Mouse (Mus musculus) liver, adult 2 months (tissue): Measurements from ENCODE around the gene Rhoq. TPM values are rescaled to one million over a fixed set of nuclear protein-coding genes. Genes with fewer than 3 reads are reported as not detected.

Experiments
- DNase-seq: peaks from one replicate; pipeline ENCODE4 v3.0.0-alpha.2; 2011; ENCODE audit warnings: low read depth, low spot score; ENCODE audit errors: extremely low read depth
- H3K27ac ChIP-seq: fragments of 200-500 bp; replicated peaks from 2 replicates; pipeline ENCODE4 v1.5.1; 2012; ENCODE audit warnings: low read depth, mild to moderate bottlenecking, control low read depth, inconsistent platforms, low read length; ENCODE audit not compliant: insufficient read depth
- H3K27me3 ChIP-seq: fragments of 200-500 bp; 2 replicates; pipeline ENCODE4 v1.6.1; 2012; ENCODE audit warnings: mild to moderate bottlenecking, moderate library complexity, low read length, inconsistent platforms; ENCODE audit not compliant: control insufficient read depth, insufficient read depth
- H3K36me3 ChIP-seq: fragments of 200-500 bp; 2 replicates; pipeline ENCODE4 v1.6.1; 2012; ENCODE audit warnings: low read length, inconsistent platforms; ENCODE audit not compliant: control insufficient read depth, insufficient read depth
- H3K4me1 ChIP-seq: fragments of 200-500 bp; 2 replicates; pipeline ENCODE4 v1.6.1; 2011; ENCODE audit warnings: low read length; ENCODE audit not compliant: control insufficient read depth, insufficient read depth
- H3K4me3 ChIP-seq: fragments of 200-500 bp; 2 replicates; pipeline ENCODE4 v1.5.1; 2011; ENCODE audit warnings: low read depth, mild to moderate bottlenecking, control low read depth, low read length, moderate library complexity; ENCODE audit not compliant: insufficient read depth
- H3K79me2 ChIP-seq: fragments of 200-500 bp; 2 replicates; pipeline ENCODE4 v1.6.1; 2012; ENCODE audit warnings: inconsistent platforms, mild to moderate bottlenecking, low read length, moderate library complexity; ENCODE audit not compliant: control insufficient read depth, insufficient read depth
- H3K9ac ChIP-seq: fragments of 200-500 bp; 2 replicates; pipeline ENCODE4 v1.6.1; 2012; ENCODE audit warnings: low read depth, mild to moderate bottlenecking, control low read depth, inconsistent platforms, low read length
- CTCF ChIP-seq: fragments of 200-500 bp; IDR thresholded peaks from 2 replicates; pipeline ENCODE4 v1.5.1; 2011; ENCODE audit warnings: low read depth, low read length, control low read depth
- POLR2A ChIP-seq: fragments of 200-500 bp; IDR thresholded peaks from 2 replicates; pipeline ENCODE4 v1.6.1; 2011; ENCODE audit warnings: low read length, control low read depth; ENCODE audit not compliant: insufficient read depth; ENCODE audit errors: extremely low read depth
- WGBS: fragments of 180-500 bp; shearing (Covaris S2); methylation state at CpG from one replicate; pipeline ENCODE4 v1.1.7; 2018; 5-methylcytosine and 5-hydroxymethylcytosine counted together
- polyA plus RNA-seq: library from polyadenylated mRNA; depleted of rRNA; stranded (reverse); fragments of >200 nt; gene quantifications from 2 replicates; pipeline ENCODE4 v1.2.3, GENCODE M21; 2012; rRNA removed
- total RNA-seq: library from RNA; depleted of rRNA; stranded (reverse); fragments of >200 nt; gene quantifications from 2 replicates; pipeline ENCODE4 v1.2.3, GENCODE M21; 2014; rRNA removed

The Rhoq gene
- total and polyA plus RNA-seq, 2 experiments = 3.2 to 5.2 TPM

DNA sequence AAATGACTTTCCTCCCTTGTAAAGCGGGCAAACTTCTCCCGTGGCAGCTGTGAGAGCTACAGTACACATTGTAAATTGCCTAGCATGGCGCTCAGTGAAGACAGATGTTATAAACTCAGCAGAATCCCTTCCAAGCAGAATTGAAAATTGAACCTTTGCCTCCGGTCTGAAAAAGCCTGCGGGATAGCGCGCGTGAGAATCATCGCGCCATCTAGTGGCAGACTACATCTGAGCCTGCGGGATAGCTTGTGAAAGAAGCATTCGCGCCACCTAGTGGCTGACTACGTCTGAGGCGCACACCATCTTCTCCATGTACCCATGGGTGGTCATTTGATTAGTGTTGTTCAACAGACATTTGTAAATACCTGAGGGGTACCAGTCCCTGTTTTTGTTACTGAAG lies 81.5 kb downstream of the Rhoq start:
- H3K4me1 ChIP-seq = no peaks in the 10 kb centered on the region
- H3K79me2 ChIP-seq = no peaks in the 10 kb centered on the region
- 3% methylated on average over 15 of the region's 15 CpGs for WGBS
- no peak overlapping the region for H3K27ac ChIP-seq
- no peak overlapping the region for H3K9ac ChIP-seq
- no peak overlapping the region for H3K4me3 ChIP-seq
- peak; percentile 80 for DNase-seq
- no peak for TF ChIP-seq POLR2A
- TF ChIP-seq CTCF = peak; percentile 100
- no peaks in the 10 kb centered on the region for H3K36me3 ChIP-seq
- no peaks in the 10 kb centered on the region for H3K27me3 ChIP-seq

DNA sequence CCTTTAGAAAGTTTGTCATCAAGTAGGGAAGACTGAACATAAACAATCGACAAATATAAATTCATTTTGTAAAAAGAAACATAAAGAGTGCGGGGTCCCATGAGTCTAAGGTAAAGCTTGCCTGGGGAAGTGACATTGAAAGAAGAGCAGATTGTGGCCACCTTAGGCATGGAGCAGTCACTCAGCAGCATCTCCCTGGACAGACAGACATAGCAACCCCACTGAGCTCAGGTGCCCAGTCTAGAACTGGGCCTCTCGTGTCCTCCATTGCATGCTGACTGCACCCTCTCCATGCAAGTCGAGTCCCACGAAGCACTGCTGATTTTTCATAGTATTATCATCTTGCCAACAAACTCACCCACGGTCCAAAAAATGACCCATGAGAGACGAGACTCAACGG lies 81.9 kb downstream of the Rhoq start:
- no peaks in the 10 kb centered on the region for H3K79me2 ChIP-seq
- no peak overlapping the region for H3K4me3 ChIP-seq
- no peak overlapping the region for H3K9ac ChIP-seq
- WGBS = 77% methylated on average over 8 of the region's 8 CpGs
- no peak overlapping the region for H3K27ac ChIP-seq
- no peaks in the 10 kb centered on the region for H3K27me3 ChIP-seq
- DNase-seq = no peak
- TF ChIP-seq POLR2A (no peak), CTCF (no peak)
- no peaks in the 10 kb centered on the region for H3K36me3 ChIP-seq
- H3K4me1 ChIP-seq = no peaks in the 10 kb centered on the region

Other genes with a start within 250 kb of the Rhoq start
- 41.3 and 59.0 TPM in 2 replicates for gene Epas1, start 209.4 kb upstream of the Rhoq start, total RNA-seq
- 34.8 and 39.4 TPM in 2 replicates for gene Epas1, start 209.4 kb upstream of the Rhoq start, polyA plus RNA-seq
- gene Tmem247, start 45.7 kb upstream of the Rhoq start, total RNA-seq = not detected in 2 replicates
- not detected in 2 replicates for gene Tmem247, start 45.7 kb upstream of the Rhoq start, polyA plus RNA-seq
- not detected in 2 replicates for gene Atp6v1e2, start 15.2 kb upstream of the Rhoq start, total RNA-seq
- not detected in 2 replicates for gene Atp6v1e2, start 15.2 kb upstream of the Rhoq start, polyA plus RNA-seq
- 9.1 and 10.9 TPM in 2 replicates for gene Pigf, start 62.3 kb downstream of the Rhoq start, total RNA-seq
- gene Pigf, start 62.3 kb downstream of the Rhoq start, polyA plus RNA-seq = 2.5 and 3.2 TPM in 2 replicates
- 26.6 and 26.9 TPM in 2 replicates for gene Cript, start 62.5 kb downstream of the Rhoq start, total RNA-seq
- gene Cript, start 62.5 kb downstream of the Rhoq start, polyA plus RNA-seq = 7.4 and 9.7 TPM in 2 replicates
- 4.8 and 5.2 TPM in 2 replicates for gene Socs5, start 144.6 kb downstream of the Rhoq start, total RNA-seq
- gene Socs5, start 144.6 kb downstream of the Rhoq start, polyA plus RNA-seq = 2.4 and 2.9 TPM in 2 replicates